Mouse (Mus musculus) heart, adult 9 months (tissue): ENCODE measurements around the gene Ppfia2.
A peak's percentile ranks its signal among the peaks of the same experiment; 100 is the strongest.

Source experiments
- DNase-seq, 2 experiments: peaks; one replicate each; pipeline ENCODE4 v3.0.0; 2022; ENCODE audit warnings: low spot score in 2 of 2

The Ppfia2 gene

GRCm38 (mm10) chr10:106469855-106470532, at the start of gene Ppfia2:
TSS of gene Ppfia2 (plus strand) at chr10:106470339.
- DNase-seq: peak; percentile 5 to 7

- DNase-seq: peak; percentile 18 to 29
These were observed 1.0 kb upstream of the Ppfia2 start for GRCm38 (mm10) chr10:106468956-106469721.

- no peak for DNase-seq
These were observed 530 bp downstream of the Ppfia2 start for GRCm38 (mm10) chr10:106470533-106471205.

GRCm38 (mm10) chr10:106509281-106510165, 39.4 kb downstream of the Ppfia2 start:
- no peak for DNase-seq

- no peak for DNase-seq
These were observed 95.9 kb downstream of the Ppfia2 start for GRCm38 (mm10) chr10:106566036-106566435.

- DNase-seq: no peak
These were observed 114.9 kb downstream of the Ppfia2 start for GRCm38 (mm10) chr10:106585026-106585425.

GRCm38 (mm10) chr10:106585476-106586080, 115.4 kb downstream of the Ppfia2 start:
- peak in 1 of 2 experiments; percentile 2 for DNase-seq

GRCm38 (mm10) chr10:106587817-106588216, 117.7 kb downstream of the Ppfia2 start:
- DNase-seq: no peak

GRCm38 (mm10) chr10:106590944-106591343, 120.8 kb downstream of the Ppfia2 start:
- no peak for DNase-seq

- DNase-seq: no peak
These were observed 126.8 kb downstream of the Ppfia2 start for GRCm38 (mm10) chr10:106596976-106597375.

GRCm38 (mm10) chr10:106603319-106603898, 133.3 kb downstream of the Ppfia2 start:
- no peak for DNase-seq

- DNase-seq: no peak
These were observed 139.2 kb downstream of the Ppfia2 start for GRCm38 (mm10) chr10:106609177-106609981.

- DNase-seq: no peak
These were observed 140.1 kb downstream of the Ppfia2 start for GRCm38 (mm10) chr10:106610222-106610621.

- DNase-seq: no peak
These were observed 148.1 kb downstream of the Ppfia2 start for GRCm38 (mm10) chr10:106618194-106618593.

GRCm38 (mm10) chr10:106620952-106621351, 150.8 kb downstream of the Ppfia2 start:
- no peak for DNase-seq

GRCm38 (mm10) chr10:106623342-106623741, 153.2 kb downstream of the Ppfia2 start:
- DNase-seq: no peak

GRCm38 (mm10) chr10:106632171-106632935, 162.2 kb downstream of the Ppfia2 start:
- no peak for DNase-seq

- no peak for DNase-seq
These were observed 163.8 kb downstream of the Ppfia2 start for GRCm38 (mm10) chr10:106633898-106634297.

- DNase-seq: no peak
These were observed 182.1 kb downstream of the Ppfia2 start for GRCm38 (mm10) chr10:106652276-106652675.
